Mouse (Mus musculus) forebrain, embryonic 13.5 days (tissue): Measurements from ENCODE around the gene Cpeb2. TPM values are rescaled to one million over a fixed set of nuclear protein-coding genes. Genes with fewer than 3 reads are reported as not detected.

ENCODE experiments used
- ATAC-seq: fragments of 200-750 bp; cut with Nextera tagmentation; 2 replicates; pipeline ENCODE4 v1.8.0; 2017
- H3K27ac ChIP-seq: fragments of 300-500 bp; sonication (generic); 2 replicates; pipeline ENCODE4 v1.5.1; 2015; ENCODE audit warnings: inconsistent platforms, mild to moderate bottlenecking, moderate library complexity
- H3K27me3 ChIP-seq: fragments of 300-500 bp; sonication (generic); 2 replicates; pipeline ENCODE4 v1.6.1; 2015; ENCODE audit warnings: mild to moderate bottlenecking, inconsistent platforms
- H3K36me3 ChIP-seq: fragments of 300-500 bp; sonication (generic); 2 replicates; pipeline ENCODE4 v1.6.1; 2015; ENCODE audit warnings: mild to moderate bottlenecking, inconsistent platforms; ENCODE audit not compliant: poor library complexity, severe bottlenecking
- H3K4me1 ChIP-seq: fragments of 300-500 bp; sonication (generic); 2 replicates; pipeline ENCODE4 v1.6.1; 2015; ENCODE audit warnings: inconsistent platforms
- H3K4me2 ChIP-seq: fragments of 300-500 bp; sonication (generic); 2 replicates; pipeline ENCODE4 v1.6.1; 2015; ENCODE audit warnings: inconsistent platforms, mild to moderate bottlenecking, moderate library complexity
- H3K4me3 ChIP-seq: fragments of 300-500 bp; sonication (generic); 2 replicates; pipeline ENCODE4 v1.5.1; 2015; ENCODE audit warnings: mild to moderate bottlenecking, inconsistent platforms
- H3K9ac ChIP-seq: fragments of 300-500 bp; sonication (generic); 2 replicates; pipeline ENCODE4 v1.6.1; 2015; ENCODE audit warnings: mild to moderate bottlenecking, inconsistent platforms
- H3K9me3 ChIP-seq: fragments of 300-500 bp; sonication (generic); replicated peaks from 2 replicates; pipeline ENCODE4 v1.6.1; 2016; ENCODE audit warnings: inconsistent platforms
- WGBS: fragments of 180-500 bp; shearing (Covaris S2); methylation state at CpG from one replicate; pipeline ENCODE4 v1.1.7; 2015; 5-methylcytosine and 5-hydroxymethylcytosine counted together
- polyA plus RNA-seq: library from polyadenylated mRNA; unstranded; fragments of >200 nt; fragmentation: Nextera tagmentation; extraction: Ambion mirVana; gene quantifications from 2 replicates; pipeline ENCODE4 v1.2.1, GENCODE M21; 2015

The Cpeb2 gene
- polyA plus RNA-seq, result 4.7 and 5.4 TPM in 2 replicates

DNA sequence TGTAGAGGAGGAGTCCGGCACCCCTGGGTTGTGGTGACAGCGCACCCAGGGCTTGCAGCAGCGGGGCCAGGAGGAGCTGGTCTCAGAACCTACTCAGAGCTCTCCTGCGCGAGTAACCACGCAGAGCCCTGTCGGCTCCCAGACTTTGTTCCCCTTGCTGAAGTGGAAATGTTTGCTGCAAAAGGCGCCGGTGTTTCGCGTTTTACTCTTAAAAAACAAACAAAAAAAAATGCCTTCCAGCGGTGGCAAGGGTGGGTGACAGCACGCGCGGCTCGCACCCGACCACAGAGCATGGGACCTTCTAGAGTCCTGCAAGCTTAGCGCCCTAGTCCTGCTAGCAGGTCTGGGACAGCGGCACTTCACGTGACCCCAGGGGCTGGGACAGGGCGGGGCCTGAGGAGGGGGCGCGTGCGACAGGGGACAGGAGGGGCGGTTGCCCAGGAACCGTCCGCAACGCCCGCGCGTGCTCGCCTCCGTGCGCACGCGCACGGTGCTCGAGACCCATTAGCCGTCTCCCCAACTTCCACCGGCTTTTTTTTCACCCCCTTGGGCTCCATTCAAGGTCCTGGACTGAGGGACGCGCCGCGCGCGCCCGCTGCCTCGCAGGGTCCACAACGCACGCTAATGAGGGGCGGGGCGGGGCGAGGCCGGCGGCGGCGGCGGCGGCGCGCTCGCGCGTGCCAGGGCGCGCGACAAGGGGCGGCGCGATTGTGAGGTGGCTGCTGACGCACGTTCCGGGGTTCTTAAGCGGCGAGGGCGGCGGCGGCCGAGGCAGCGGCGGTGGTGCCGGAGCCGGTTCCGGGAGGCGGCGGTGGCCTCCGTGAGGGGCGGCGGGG is at the start of gene Cpeb2:
Cpeb2 (plus strand) TSS at position 691 of the 836 bp plus-strand sequence.
- H3K9me3 ChIP-seq, result no peaks in the 10 kb centered on the region
- peak within 1 kb of the TSS; percentile 88 for H3K4me3 ChIP-seq
- H3K9ac ChIP-seq, result peak within 1 kb of the TSS; percentile 96
- H3K36me3 ChIP-seq, result no peaks in the 10 kb centered on the region
- peak; percentile 89 for ATAC-seq
- H3K27ac ChIP-seq, result peak within 1 kb of the TSS; percentile 96
- H3K4me2 ChIP-seq, result peak within 1 kb of the TSS; percentile 83
- peaks cover 6% of the 10 kb centered on the region; the same call in 1 of the 2 replicates for H3K27me3 ChIP-seq
- under 1% methylated on average over 69 of the region's 89 CpGs for WGBS
- peaks cover 14% of the 10 kb centered on the region for H3K4me1 ChIP-seq

DNA sequence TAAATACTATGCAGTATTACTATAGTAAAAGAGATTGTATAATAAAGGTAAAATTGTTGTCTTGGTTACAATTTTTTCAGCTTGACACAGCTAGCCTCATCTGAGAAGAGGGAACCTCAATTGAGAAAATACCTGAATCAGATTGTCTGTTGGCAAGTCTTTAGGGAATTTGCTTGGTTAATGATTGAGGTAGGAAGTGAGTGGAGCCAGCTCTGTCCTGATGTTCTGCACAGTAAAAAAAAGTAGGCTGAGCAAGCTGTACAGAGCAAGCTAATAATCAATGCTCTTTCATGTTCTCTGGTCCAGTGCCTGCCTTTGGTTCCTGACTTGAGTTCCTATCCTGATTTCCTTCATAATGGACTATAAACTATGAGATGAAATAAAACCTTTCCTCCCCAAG is 49.4 kb upstream of the Cpeb2 start:
- Histone ChIP-seq H3K4me1 (no peaks in the 10 kb centered on the region), H3K27ac (no peak overlapping the region), H3K4me2 (no peak overlapping the region), H3K9ac (no peak overlapping the region), H3K27me3 (no peaks in the 10 kb centered on the region), H3K4me3 (no peak overlapping the region), H3K36me3 (no peaks in the 10 kb centered on the region), H3K9me3 (no peaks in the 10 kb centered on the region)
- ATAC-seq, result no peak

DNA sequence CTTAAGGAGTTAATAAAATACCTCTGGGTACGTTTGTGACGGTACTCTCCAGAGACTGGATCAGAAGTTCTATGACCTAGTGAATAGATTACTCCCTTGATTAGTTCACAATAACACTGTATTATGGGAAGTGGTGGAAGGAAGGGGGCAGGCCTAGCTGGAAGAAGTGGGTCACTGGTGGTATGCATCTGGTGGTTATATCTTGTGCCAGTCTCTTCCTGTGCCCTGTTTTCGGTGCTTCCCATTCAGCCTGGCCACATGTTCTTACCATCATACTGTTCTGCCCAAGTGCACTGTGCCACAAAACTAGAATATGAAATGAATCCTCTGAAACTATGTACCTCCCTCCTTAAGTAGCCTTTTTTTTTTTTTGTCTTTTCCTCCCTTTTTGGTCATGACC is 48.1 kb upstream of the Cpeb2 start:
- ATAC-seq, result no peak
- 51% methylated on average over 3 of the region's 3 CpGs for WGBS
- H3K36me3 ChIP-seq, result no peaks in the 10 kb centered on the region

DNA sequence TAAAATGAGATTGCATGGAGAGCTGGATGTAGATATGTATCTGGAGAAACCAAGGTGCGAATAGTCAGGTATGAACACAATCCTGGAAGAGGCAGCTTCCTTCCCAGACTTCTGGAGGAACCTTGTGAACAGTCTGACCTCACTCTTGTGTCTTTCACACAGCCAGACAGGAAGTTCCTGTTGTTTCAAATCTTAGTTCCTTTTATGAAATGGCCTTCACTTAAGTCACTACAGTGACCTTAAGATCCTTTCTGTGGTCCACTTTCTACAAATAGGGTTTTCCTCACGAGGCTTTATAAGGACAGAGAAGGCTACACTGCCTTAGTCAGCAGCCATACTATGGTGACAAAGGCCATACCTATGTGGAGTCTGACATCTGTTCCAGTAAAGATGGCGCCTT is 47.5 kb upstream of the Cpeb2 start:
- no peak overlapping the region for H3K4me2 ChIP-seq
- no peak overlapping the region for H3K27ac ChIP-seq
- H3K4me3 ChIP-seq, result no peak overlapping the region
- H3K27me3 ChIP-seq, result no peaks in the 10 kb centered on the region
- 92% methylated on average over 3 of the region's 3 CpGs for WGBS
- H3K9me3 ChIP-seq, result no peaks in the 10 kb centered on the region
- H3K4me1 ChIP-seq, result no peaks in the 10 kb centered on the region
- no peak overlapping the region for H3K9ac ChIP-seq
- no peaks in the 10 kb centered on the region for H3K36me3 ChIP-seq
- ATAC-seq, result no peak

More for the DNA sequence above, 48.1 kb upstream of the Cpeb2 start:
- Histone ChIP-seq H3K4me3 (no peak overlapping the region), H3K27ac (no peak overlapping the region), H3K4me1 (no peaks in the 10 kb centered on the region), H3K27me3 (no peaks in the 10 kb centered on the region), H3K4me2 (no peak overlapping the region), H3K9me3 (no peaks in the 10 kb centered on the region), H3K9ac (no peak overlapping the region)

DNA sequence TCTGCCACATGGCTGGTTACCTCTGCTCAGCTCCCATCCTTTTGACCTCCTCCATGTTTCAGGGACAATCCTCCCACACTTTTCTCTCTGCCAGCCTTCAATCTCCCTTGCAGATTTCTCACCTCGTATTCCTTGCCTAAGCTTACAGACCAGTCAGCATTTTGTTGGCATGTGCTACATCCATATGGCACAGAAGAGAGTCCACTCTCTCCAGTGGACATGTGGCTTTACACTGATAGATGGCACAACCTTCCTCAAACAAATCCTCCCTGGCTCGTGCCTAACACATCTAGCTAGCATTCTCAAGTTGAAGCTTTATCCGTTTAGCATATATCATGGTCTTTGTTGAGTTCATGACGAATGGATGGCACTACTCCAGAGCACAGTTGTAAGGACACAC is 32.3 kb upstream of the Cpeb2 start:
- H3K4me2 ChIP-seq, result no peak overlapping the region
- no peaks in the 10 kb centered on the region for H3K36me3 ChIP-seq
- peaks cover 6% of the 10 kb centered on the region; the same call in 1 of the 2 replicates for H3K9me3 ChIP-seq
- ATAC-seq, result no peak
- no peak overlapping the region for H3K27ac ChIP-seq
- H3K9ac ChIP-seq, result no peak overlapping the region
- H3K27me3 ChIP-seq, result no peaks in the 10 kb centered on the region
- 83% methylated on average over 4 of the region's 4 CpGs for WGBS
- H3K4me3 ChIP-seq, result no peak overlapping the region
- H3K4me1 ChIP-seq, result no peaks in the 10 kb centered on the region

DNA sequence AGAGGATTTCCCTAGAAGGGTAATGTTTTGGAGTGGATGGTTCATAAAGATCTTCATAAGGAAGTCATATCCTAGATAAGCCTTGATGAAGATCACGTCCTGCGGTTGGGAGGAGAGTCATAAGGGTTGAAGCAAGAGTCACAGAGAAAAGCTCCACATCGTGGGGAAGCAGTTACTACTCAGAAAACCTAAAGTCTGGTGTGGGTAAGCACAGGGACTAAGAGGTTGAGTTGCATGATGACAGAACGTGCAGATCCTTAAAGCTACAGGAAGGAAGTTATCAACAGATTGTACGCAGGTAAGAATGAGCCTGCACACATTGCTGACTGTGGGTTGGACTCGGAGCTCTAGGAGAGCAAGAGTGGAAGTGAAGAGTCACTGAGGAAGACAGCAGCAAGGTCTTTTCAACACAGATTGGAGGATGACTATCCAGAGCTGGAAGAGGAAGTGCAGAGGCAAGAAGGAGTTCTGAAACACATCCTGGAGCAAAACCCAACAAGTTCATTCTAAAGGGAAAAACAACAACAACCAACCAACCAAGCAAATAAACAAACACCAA is 26.4 kb upstream of the Cpeb2 start:
- H3K27ac ChIP-seq, result no peak overlapping the region
- no peaks in the 10 kb centered on the region for H3K4me1 ChIP-seq
- no peak overlapping the region for H3K4me2 ChIP-seq
- no peak for ATAC-seq
- WGBS, result 88% methylated on average over 6 of the region's 6 CpGs
- H3K36me3 ChIP-seq, result no peaks in the 10 kb centered on the region
- H3K9me3 ChIP-seq, result peaks cover 6% of the 10 kb centered on the region; the same call in 1 of the 2 replicates
- no peaks in the 10 kb centered on the region for H3K27me3 ChIP-seq
- no peak overlapping the region for H3K4me3 ChIP-seq
- H3K9ac ChIP-seq, result no peak overlapping the region

DNA sequence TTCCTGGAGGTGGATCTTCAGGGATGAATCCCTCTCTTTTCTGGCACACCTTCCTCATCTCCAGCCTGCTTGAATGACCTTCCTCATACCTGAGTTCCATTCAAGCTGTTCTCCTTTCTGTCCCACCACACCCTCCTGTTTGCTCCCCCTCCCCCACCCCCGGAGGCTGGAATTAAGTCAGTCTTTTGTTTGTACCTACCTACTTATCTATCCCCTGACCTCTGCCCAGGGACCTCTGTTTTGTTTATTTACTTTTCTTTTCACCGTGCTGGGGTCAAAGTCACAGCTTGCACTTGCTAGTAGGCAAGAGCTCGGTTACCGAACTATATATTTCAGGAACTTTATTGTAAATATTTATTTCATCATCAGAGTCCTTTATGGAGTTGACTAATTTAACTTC is 15.5 kb upstream of the Cpeb2 start:
- no peak overlapping the region for H3K27ac ChIP-seq
- ATAC-seq, result no peak
- H3K4me3 ChIP-seq, result no peak overlapping the region
- no peak overlapping the region for H3K4me2 ChIP-seq
- H3K9me3 ChIP-seq, result no peaks in the 10 kb centered on the region
- WGBS, result 55% methylated on average over 4 of the region's 4 CpGs
- no peaks in the 10 kb centered on the region for H3K27me3 ChIP-seq
- H3K4me1 ChIP-seq, result peaks cover 5% of the 10 kb centered on the region; the same call in 1 of the 2 replicates
- no peak overlapping the region for H3K9ac ChIP-seq
- H3K36me3 ChIP-seq, result no peaks in the 10 kb centered on the region

DNA sequence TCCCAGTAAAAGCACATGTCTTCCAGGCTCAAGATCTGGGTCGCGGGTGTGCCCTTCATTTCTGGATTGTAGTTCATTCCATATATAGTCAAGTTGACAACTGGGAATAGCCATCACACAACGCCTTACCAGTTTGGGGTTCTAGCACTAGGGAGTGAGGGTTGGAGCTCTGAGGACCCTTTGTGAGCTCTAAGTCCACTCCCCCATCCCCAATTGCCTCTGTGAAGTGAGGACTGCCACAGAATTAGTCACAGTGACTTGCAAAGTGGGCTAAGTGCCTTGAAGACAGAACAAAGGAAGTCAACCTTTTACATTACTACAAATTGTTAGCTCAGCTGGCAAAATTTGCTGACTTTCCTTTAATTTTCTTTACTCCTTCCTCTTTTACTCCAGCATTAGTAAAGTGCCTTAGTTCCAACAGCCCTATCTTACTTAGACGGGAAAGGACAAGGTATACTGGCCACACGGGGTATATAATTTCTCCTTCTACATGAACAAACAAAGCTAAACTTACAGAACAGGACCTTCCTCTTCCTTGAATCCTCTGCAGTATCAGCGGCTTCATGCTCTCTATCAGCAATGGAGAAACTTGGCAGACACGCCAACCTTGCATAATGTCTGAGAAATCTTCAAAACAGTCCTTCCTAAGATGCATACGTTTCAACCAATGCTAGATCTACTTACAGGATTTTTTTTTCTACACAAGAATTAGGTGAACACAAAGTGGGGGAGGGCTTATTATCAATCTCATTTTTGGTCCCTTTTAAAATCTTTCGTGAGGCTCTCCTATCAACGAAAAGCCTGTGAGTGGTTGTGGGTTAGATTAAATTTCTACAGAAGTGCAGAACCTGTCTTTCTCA is 14.8 kb upstream of the Cpeb2 start:
- Histone ChIP-seq H3K4me1 (peaks cover 5% of the 10 kb centered on the region; the same call in 1 of the 2 replicates), H3K9me3 (no peaks in the 10 kb centered on the region), H3K36me3 (no peaks in the 10 kb centered on the region), H3K9ac (no peak overlapping the region), H3K27me3 (no peaks in the 10 kb centered on the region), H3K4me3 (no peak overlapping the region), H3K4me2 (no peak overlapping the region), H3K27ac (no peak overlapping the region)
- 78% methylated on average over 10 of the region's 10 CpGs for WGBS
- ATAC-seq, result no peak

DNA sequence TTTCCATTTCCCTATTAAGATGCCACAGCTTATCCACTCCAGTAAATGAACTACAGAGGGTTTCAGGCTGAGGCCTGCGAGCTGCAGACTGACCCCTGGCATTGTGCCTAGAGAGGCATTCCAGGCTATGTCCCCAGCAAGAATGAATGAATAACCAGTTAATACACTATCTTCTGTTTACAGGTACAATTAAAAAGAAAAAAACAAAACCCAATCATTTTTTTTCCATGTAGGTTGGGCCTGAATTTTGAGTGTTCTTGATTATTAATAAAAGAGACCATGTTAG is 14.2 kb upstream of the Cpeb2 start:
- Histone ChIP-seq H3K27me3 (no peaks in the 10 kb centered on the region), H3K27ac (no peak overlapping the region), H3K4me2 (no peak overlapping the region), H3K36me3 (no peaks in the 10 kb centered on the region), H3K9ac (no peak overlapping the region), H3K4me3 (no peak overlapping the region), H3K9me3 (no peaks in the 10 kb centered on the region), H3K4me1 (peaks cover 5% of the 10 kb centered on the region; the same call in 1 of the 2 replicates)
- no peak for ATAC-seq
- 15% methylated on average over 1 of the region's 1 CpGs for WGBS

DNA sequence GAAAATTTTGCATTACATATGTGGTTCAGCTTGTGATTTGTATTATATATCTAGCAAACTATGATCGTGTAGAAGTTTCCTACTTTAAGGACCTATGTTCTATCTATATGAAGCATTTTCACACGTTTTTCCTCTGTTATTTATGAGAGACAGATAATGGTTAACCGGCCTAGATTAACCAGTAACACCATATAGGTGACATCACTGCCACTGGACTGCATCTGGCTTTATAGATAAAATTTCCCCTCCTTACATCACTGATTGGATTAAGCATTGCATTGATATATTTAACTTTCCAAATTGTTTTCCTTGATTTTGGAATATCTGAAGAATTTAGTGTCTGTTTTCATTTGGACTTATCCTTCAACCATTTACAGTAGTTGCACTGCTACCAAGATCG is 9.6 kb upstream of the Cpeb2 start:
- 82% methylated on average over 4 of the region's 4 CpGs for WGBS
- ATAC-seq, result no peak
- no peak overlapping the region for H3K4me2 ChIP-seq

DNA sequence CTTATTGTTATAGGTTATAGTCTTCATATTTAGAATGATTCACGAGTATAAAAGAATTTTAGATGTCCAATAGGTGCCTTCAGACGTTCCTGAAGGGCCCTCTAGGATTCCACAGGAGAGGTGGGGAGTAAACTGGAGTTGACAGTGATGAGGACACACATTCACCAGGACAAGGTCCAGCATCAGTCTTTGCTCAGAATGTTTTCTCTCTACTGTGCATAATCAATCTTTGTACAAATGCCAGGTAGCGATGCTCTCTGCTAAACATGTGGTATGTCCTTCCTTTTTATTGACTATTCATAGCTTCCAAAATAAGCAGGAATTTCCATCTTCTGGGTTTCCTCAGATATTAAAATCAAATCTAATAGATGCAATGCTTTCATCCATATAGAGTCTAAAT is 8.7 kb upstream of the Cpeb2 start:
- H3K36me3 ChIP-seq, result no peaks in the 10 kb centered on the region
- H3K4me2 ChIP-seq, result no peak overlapping the region
- WGBS, result 72% methylated on average over 3 of the region's 3 CpGs
- H3K4me3 ChIP-seq, result no peak overlapping the region
- no peak overlapping the region for H3K27ac ChIP-seq
- H3K4me1 ChIP-seq, result no peaks in the 10 kb centered on the region
- no peaks in the 10 kb centered on the region for H3K27me3 ChIP-seq
- no peak overlapping the region for H3K9ac ChIP-seq
- no peak for ATAC-seq
- no peaks in the 10 kb centered on the region for H3K9me3 ChIP-seq

More for the DNA sequence above, 9.6 kb upstream of the Cpeb2 start:
- Histone ChIP-seq H3K27ac (no peak overlapping the region), H3K36me3 (no peaks in the 10 kb centered on the region), H3K4me3 (no peak overlapping the region), H3K9me3 (no peaks in the 10 kb centered on the region), H3K27me3 (no peaks in the 10 kb centered on the region), H3K4me1 (peaks cover 4% of the 10 kb centered on the region; the same call in 1 of the 2 replicates), H3K9ac (no peak overlapping the region)

DNA sequence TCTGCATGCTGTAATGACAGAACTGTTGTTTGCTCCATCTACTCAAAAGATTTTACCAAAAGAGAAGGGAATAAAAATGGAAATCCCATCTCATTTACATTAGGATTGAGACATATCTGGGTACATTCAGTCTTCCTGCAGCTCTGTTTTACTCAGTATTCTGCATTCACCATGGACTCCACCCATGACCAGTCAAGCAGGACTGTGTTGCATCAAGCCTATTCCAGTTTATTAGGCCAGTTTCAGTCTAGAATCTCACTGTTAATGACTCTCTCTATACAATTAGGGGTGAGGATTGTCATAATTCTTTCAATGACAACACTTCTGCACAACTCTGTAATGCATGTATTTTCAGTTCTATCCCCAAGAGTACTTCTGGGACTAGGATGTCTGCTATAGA is 6.8 kb upstream of the Cpeb2 start:
- no peak for ATAC-seq

More for the DNA sequence above, 6.8 kb upstream of the Cpeb2 start:
- H3K4me3 ChIP-seq, result no peak overlapping the region
- H3K4me1 ChIP-seq, result no peaks in the 10 kb centered on the region
- H3K9ac ChIP-seq, result no peak overlapping the region
- no peak overlapping the region for H3K27ac ChIP-seq
- no peak overlapping the region for H3K4me2 ChIP-seq
- no peaks in the 10 kb centered on the region for H3K36me3 ChIP-seq
- H3K9me3 ChIP-seq, result no peaks in the 10 kb centered on the region
- H3K27me3 ChIP-seq, result peaks cover 4% of the 10 kb centered on the region; the same call in 1 of the 2 replicates
